Mouse (Mus musculus) forebrain, postnatal 0 days (tissue): ENCODE measurements around the gene Igfbp3. TPM values are rescaled to one million over a fixed set of nuclear protein-coding genes. Genes with fewer than 3 reads are reported as not detected.

ENCODE experiments used
- ATAC-seq: fragments of 200-750 bp; cut with Nextera tagmentation; 2 replicates; pipeline ENCODE4 v1.8.0; 2017; ENCODE audit warnings: mild to moderate bottlenecking, moderate library complexity
- DNase-seq: peaks from one replicate; pipeline ENCODE4 v3.0.0-alpha.2; 2015
- H3K27ac ChIP-seq: fragments of 300-500 bp; sonication (generic); 2 replicates; pipeline ENCODE4 v1.5.1; 2014; ENCODE audit warnings: low read depth, mild to moderate bottlenecking, antibody characterized with exemption, low read length, moderate library complexity, mixed read lengths
- H3K27me3 ChIP-seq: fragments of 300-500 bp; sonication (generic); 2 replicates; pipeline ENCODE4 v1.6.1; 2014; ENCODE audit warnings: mild to moderate bottlenecking, low read length, mixed read lengths; ENCODE audit not compliant: insufficient read depth
- H3K36me3 ChIP-seq: fragments of 300-500 bp; sonication (generic); 2 replicates; pipeline ENCODE4 v1.6.1; 2014; ENCODE audit warnings: mild to moderate bottlenecking, moderate library complexity; ENCODE audit not compliant: insufficient read depth
- H3K4me1 ChIP-seq: fragments of 300-500 bp; sonication (generic); 2 replicates; pipeline ENCODE4 v1.6.1; 2014; ENCODE audit warnings: antibody characterized with exemption; ENCODE audit not compliant: insufficient read depth
- H3K4me2 ChIP-seq: fragments of 300-500 bp; sonication (generic); 2 replicates; pipeline ENCODE4 v1.6.1; 2014; ENCODE audit warnings: low read depth, mild to moderate bottlenecking, moderate library complexity
- H3K4me3 ChIP-seq: fragments of 300-500 bp; sonication (generic); 2 replicates; pipeline ENCODE4 v1.5.1; 2014; ENCODE audit warnings: low read depth, low read length, mixed read lengths
- H3K9ac ChIP-seq: fragments of 300-500 bp; sonication (generic); 2 replicates; pipeline ENCODE4 v1.6.1; 2014; ENCODE audit warnings: mild to moderate bottlenecking
- H3K9me3 ChIP-seq: fragments of 300-500 bp; sonication (generic); 2 replicates; pipeline ENCODE4 v1.6.1; 2016; ENCODE audit warnings: low read length
- CTCF ChIP-seq: sonication (generic); IDR thresholded peaks from 2 replicates; pipeline ENCODE4 v1.5.1; 2016; ENCODE audit warnings: antibody characterized with exemption, control low read depth, low read depth
- WGBS: fragments of 180-500 bp; shearing (Covaris S2); extraction: QIAGEN DNeasy Blood & Tissue Kit; methylation state at CpG from one replicate; pipeline ENCODE4 v1.1.7; 2014; 5-methylcytosine and 5-hydroxymethylcytosine counted together
- polyA plus RNA-seq: library from polyadenylated mRNA; unstranded; fragments of >200 nt; fragmentation: Nextera tagmentation; extraction: Ambion mirVana; gene quantifications from 2 replicates; pipeline ENCODE4 v1.2.1, GENCODE M21; 2015
- total RNA-seq: library from RNA; depleted of rRNA; stranded (reverse); fragments of >200 nt; gene quantifications from 2 replicates; pipeline ENCODE4 v1.2.3, GENCODE M21; 2014

Gene Igfbp3
- total and polyA plus RNA-seq, 2 experiments from 2014 or later, result 32.6 to 61.9 TPM

DNA sequence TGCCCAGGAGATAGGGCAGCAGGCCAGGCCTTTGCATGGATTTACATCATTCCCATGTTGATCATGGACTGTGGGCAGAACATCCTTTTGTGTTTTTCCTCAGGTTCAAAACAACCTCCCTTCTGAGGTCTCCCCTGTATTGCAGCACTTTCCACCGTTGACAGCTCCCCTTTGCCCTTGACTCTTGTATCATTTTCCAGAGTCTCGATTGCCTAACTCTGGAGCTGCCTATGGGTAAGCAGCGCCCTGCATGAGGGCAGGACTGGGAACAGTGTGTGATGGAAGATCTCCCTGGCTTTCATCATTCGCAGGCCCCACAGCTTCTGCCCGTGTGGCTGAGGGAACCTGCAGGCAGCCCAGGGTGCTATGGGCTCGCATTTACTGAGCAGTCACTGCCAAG, 21.0 kb downstream of the Igfbp3 start:
- TF ChIP-seq CTCF, result no peak
- Histone ChIP-seq H3K4me2 (no peak overlapping the region), H3K4me3 (no peak overlapping the region), H3K36me3 (no peaks in the 10 kb centered on the region), H3K27ac (no peak overlapping the region), H3K27me3 (no peaks in the 10 kb centered on the region), H3K4me1 (no peaks in the 10 kb centered on the region), H3K9me3 (no peaks in the 10 kb centered on the region), H3K9ac (no peak overlapping the region)
- DNase-seq, result no peak
- ATAC-seq, result peak; percentile 44; the same call in 1 of the 2 replicates
- 67% methylated on average over 6 of the region's 6 CpGs for WGBS

DNA sequence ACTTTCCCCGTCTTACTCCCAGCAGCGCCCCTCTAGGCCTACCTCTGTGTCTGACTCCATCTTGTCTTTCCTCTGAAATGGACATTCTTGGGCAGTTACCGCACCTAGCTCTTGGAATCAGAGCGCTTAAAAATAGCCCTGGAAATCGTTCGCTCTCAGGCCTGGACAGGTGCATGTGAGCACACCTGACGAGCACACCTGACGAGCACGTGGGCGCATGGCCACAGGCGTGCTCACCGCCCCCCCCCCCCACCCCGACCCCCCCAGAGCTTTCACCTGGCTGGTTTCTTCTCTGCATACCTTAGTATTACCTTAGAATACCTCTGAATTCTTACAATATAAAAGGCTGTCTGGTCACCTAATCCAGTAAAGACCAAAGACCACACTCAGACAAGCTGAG, 25.3 kb downstream of the Igfbp3 start, which contains the start of gene Gm11985:
TSS of gene Gm11985 (minus strand) at position 101 of the 400 bp plus-strand sequence.
- TF ChIP-seq CTCF, result no peak
- Histone ChIP-seq H3K9me3 (no peaks in the 10 kb centered on the region), H3K27ac (no peak within 1 kb of the TSS), H3K9ac (no peak within 1 kb of the TSS), H3K36me3 (no peaks in the 10 kb centered on the region), H3K4me3 (no peak within 1 kb of the TSS), H3K4me1 (no peaks in the 10 kb centered on the region), H3K4me2 (no peak within 1 kb of the TSS), H3K27me3 (no peaks in the 10 kb centered on the region)
- 90% methylated on average over 13 of the region's 13 CpGs for WGBS
- DNase-seq (no peak), ATAC-seq (no peak)

DNA sequence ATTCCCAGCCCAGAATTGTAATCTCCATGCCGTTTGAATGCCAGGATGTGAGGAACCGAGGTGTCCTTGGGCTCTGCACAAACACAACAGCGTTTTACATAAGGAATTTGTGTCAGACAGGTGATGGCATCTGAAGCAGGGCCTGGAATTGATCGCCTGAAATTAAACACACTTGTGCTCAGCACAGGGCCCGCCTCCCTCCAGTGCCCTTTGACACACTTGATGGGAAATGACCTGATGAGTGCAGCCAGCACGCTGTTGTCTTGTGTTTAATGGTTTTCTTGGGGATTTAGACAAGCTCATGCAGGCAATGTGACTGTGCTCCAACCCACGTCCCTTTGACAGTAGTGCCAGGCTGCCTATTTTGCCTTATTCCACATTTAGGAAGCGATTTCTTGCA, 26.3 kb downstream of the Igfbp3 start:
- Histone ChIP-seq H3K9ac (no peak overlapping the region), H3K36me3 (no peaks in the 10 kb centered on the region), H3K9me3 (no peaks in the 10 kb centered on the region), H3K4me2 (no peak overlapping the region), H3K27me3 (no peaks in the 10 kb centered on the region), H3K4me1 (no peaks in the 10 kb centered on the region), H3K27ac (no peak overlapping the region), H3K4me3 (no peak overlapping the region)
- 70% methylated on average over 8 of the region's 8 CpGs for WGBS
- no peak for TF ChIP-seq CTCF
- no peak for DNase-seq
- ATAC-seq, result no peak

DNA sequence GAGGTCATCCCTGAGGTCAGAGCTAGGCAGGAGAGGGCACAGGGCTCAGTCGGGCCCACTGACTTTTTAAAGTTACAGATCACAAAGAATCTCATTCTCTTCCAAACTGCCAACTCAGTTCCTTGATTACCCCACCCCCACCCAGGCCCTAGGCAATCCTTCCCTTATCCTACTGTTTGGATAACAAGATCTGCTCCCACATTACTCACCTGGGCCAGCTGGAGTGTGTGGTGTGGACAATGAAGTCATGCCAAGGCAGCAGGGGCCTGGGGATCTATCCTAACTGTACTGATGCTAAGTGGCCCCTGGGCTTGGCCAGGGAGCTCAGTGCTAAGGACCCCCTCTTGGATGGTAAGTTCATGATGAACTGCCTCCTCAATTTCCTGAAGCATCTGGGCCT, 29.3 kb downstream of the Igfbp3 start:
- no peak for TF ChIP-seq CTCF
- H3K4me3 ChIP-seq, result no peak overlapping the region
- no peak overlapping the region for H3K4me2 ChIP-seq
- no peaks in the 10 kb centered on the region for H3K4me1 ChIP-seq
- no peak overlapping the region for H3K9ac ChIP-seq
- H3K36me3 ChIP-seq, result no peaks in the 10 kb centered on the region
- ATAC-seq (no peak), DNase-seq (no peak)
- no peaks in the 10 kb centered on the region for H3K27me3 ChIP-seq
- 53% methylated on average over 1 of the region's 1 CpGs for WGBS
- no peak overlapping the region for H3K27ac ChIP-seq
- no peaks in the 10 kb centered on the region for H3K9me3 ChIP-seq

DNA sequence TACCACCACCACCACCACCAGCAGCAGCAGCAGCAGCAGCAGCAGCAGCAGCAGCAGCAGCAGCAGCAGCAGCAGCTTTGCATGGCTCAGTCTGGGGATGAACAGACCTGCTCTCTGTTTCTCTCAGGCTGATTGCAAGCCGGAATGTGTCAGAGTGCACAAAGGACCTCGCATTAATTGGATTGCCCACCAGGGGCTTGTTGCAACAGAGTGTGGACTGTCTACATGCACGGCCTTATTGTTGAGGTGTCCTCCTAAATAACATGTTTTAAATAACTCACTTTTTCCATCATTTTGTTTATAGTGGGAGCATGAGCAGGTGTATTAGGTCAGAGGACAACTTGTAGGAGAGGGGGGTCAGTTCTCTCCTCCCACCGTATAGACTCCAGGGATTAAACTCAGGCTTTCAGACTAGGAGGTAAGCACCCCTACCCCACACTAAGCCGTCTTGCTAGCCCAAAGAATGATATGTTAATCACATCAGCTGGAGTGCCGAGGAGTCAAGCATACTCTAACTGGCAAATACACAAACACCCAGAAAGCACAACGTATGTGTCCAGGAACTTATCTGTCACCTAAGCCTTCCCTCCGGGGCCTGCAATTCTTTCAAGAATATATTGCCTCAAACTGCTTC, 31.2 kb downstream of the Igfbp3 start:
- Histone ChIP-seq H3K4me2 (no peak overlapping the region), H3K27ac (no peak overlapping the region; the same call in 1 of the 2 replicates), H3K4me3 (no peak overlapping the region), H3K36me3 (no peaks in the 10 kb centered on the region), H3K9me3 (no peaks in the 10 kb centered on the region), H3K4me1 (no peaks in the 10 kb centered on the region), H3K9ac (no peak overlapping the region), H3K27me3 (no peaks in the 10 kb centered on the region)
- peak; percentile 32 for TF ChIP-seq CTCF
- no peak for DNase-seq
- 12% methylated on average over 8 of the region's 8 CpGs for WGBS
- peak; percentile 66 for ATAC-seq

DNA sequence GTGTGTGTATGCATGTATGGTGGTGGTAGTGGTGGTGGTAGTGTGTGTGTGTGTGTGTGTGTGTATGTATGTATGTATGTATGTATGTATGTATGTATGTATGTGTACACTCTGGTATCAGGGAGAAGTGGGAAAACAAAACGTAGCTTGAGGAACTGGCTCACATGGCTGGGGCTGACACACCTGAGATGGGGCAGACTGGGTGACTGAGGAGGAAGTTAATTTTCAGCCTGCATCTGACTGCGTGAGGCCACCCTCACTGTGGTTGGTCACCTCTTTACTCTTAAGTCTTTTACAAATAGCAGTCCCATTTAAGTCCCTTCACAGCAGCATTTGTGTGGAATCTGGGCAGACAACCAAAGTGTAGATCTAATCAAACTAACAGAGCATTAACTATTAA, 34.4 kb downstream of the Igfbp3 start:
- no peak for ATAC-seq
- no peaks in the 10 kb centered on the region for H3K27me3 ChIP-seq
- TF ChIP-seq CTCF, result no peak
- H3K27ac ChIP-seq, result no peak overlapping the region
- no peak overlapping the region for H3K4me3 ChIP-seq
- no peak overlapping the region for H3K9ac ChIP-seq
- DNase-seq, result no peak
- no peaks in the 10 kb centered on the region for H3K36me3 ChIP-seq
- WGBS, result 84% methylated on average over 2 of the region's 2 CpGs
- no peaks in the 10 kb centered on the region for H3K9me3 ChIP-seq
- no peaks in the 10 kb centered on the region for H3K4me1 ChIP-seq
- H3K4me2 ChIP-seq, result no peak overlapping the region

DNA sequence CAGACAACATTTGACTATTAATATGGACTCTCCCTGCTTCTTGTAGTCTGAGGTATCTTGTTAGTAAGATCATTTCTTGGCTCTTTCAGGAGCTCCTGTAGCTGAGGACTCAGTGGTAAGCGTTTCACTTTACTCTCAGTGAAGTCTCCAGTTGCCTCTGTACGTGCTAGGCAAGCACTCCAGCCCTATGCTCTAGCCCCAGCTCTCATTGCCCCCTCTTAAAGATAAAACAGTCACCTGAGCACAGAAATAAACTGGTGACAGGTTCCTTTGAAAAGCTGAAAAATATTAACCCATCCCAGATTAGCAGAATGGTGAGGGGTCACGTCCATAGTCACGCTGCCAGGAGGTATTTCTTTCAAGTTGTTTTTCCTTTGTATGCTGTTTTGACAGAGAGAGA, 35.0 kb downstream of the Igfbp3 start:
- ATAC-seq, result no peak

More for the DNA sequence above, 35.0 kb downstream of the Igfbp3 start:
- H3K9ac ChIP-seq, result no peak overlapping the region
- H3K27ac ChIP-seq, result no peak overlapping the region
- H3K4me3 ChIP-seq, result no peak overlapping the region
- 83% methylated on average over 4 of the region's 4 CpGs for WGBS
- TF ChIP-seq CTCF, result no peak
- H3K9me3 ChIP-seq, result no peaks in the 10 kb centered on the region
- no peaks in the 10 kb centered on the region for H3K27me3 ChIP-seq
- H3K36me3 ChIP-seq, result 0 out of 2 replicates have a peak, but pooled peaks cover 5% of the 10 kb centered on the region
- H3K4me1 ChIP-seq, result no peaks in the 10 kb centered on the region
- no peak overlapping the region for H3K4me2 ChIP-seq
- no peak for DNase-seq
